Mouse (Mus musculus) spleen, adult 2 months (tissue): ENCODE measurements around the gene Abhd6.

Experiments used
- CTCF ChIP-seq: fragments of 200-500 bp; IDR thresholded peaks from 2 replicates; pipeline ENCODE4 v1.5.1; 2011; ENCODE audit warnings: mild to moderate bottlenecking, inconsistent platforms; ENCODE audit not compliant: insufficient read depth, insufficient read length, insufficient replicate concordance; ENCODE audit errors: extremely low read depth
- POLR2A ChIP-seq: fragments of 200-500 bp; IDR thresholded peaks from 2 replicates; pipeline ENCODE4 v1.6.1; 2011; ENCODE audit warnings: low read depth, low read length, inconsistent platforms

GRCm38 (mm10) chr14:8035951-8036350, 33.2 kb downstream of the Abhd6 start:
- TF ChIP-seq POLR2A (no peak), CTCF (no peak)
